Mouse (Mus musculus) thymus, postnatal 25 days (tissue): ENCODE measurements around the gene Slc16a6.
"Not testable (repeated sequence)": the region's sequence is repeated elsewhere in the genome, so short reads cannot be mapped to it uniquely, and the experiment has no call there.

Experiments
- DNase-seq: peaks from one replicate; pipeline ENCODE4 v3.0.0; 2022

The Slc16a6 gene

GRCm38 (mm10) chr11:109473171-109474085 is at the start of gene Slc16a6, which contains the start of gene Arsg:
TSS of gene Slc16a6 (minus strand) at chr11:109473598.
TSS of gene Arsg (plus strand) at chr11:109473374.
- DNase-seq = peak; percentile 93

GRCm38 (mm10) chr11:109520958-109521357 is 47.6 kb upstream of the Slc16a6 start:
- no peak for DNase-seq

GRCm38 (mm10) chr11:109517816-109518215 is 44.4 kb upstream of the Slc16a6 start:
- no peak for DNase-seq

- no peak for DNase-seq
These were observed 43.9 kb upstream of the Slc16a6 start for GRCm38 (mm10) chr11:109517330-109517729.

GRCm38 (mm10) chr11:109514064-109514612 is 40.7 kb upstream of the Slc16a6 start:
- DNase-seq = no peak

- DNase-seq = no peak
These were observed 39.7 kb upstream of the Slc16a6 start for GRCm38 (mm10) chr11:109512995-109513675.

- no peak for DNase-seq
These were observed 33.7 kb upstream of the Slc16a6 start for GRCm38 (mm10) chr11:109507068-109507467.

- DNase-seq = no peak
These were observed 32.4 kb upstream of the Slc16a6 start for GRCm38 (mm10) chr11:109505823-109506222.

GRCm38 (mm10) chr11:109504977-109505376 is 31.6 kb upstream of the Slc16a6 start:
- DNase-seq = no peak

GRCm38 (mm10) chr11:109500206-109500605 is 26.8 kb upstream of the Slc16a6 start:
- DNase-seq = no peak

GRCm38 (mm10) chr11:109497990-109498389 is 24.6 kb upstream of the Slc16a6 start:
- no peak for DNase-seq

- no peak for DNase-seq
These were observed 23.8 kb upstream of the Slc16a6 start for GRCm38 (mm10) chr11:109496996-109497714.

- DNase-seq = no peak
These were observed 23.1 kb upstream of the Slc16a6 start for GRCm38 (mm10) chr11:109496475-109496993.

GRCm38 (mm10) chr11:109495771-109496474 is 22.5 kb upstream of the Slc16a6 start:
- DNase-seq = peak; percentile 63

GRCm38 (mm10) chr11:109494890-109495770 is 21.7 kb upstream of the Slc16a6 start:
- no peak for DNase-seq

- DNase-seq = not testable (repeated sequence)
These were observed 19.6 kb upstream of the Slc16a6 start for GRCm38 (mm10) chr11:109492847-109493464.

GRCm38 (mm10) chr11:109491844-109492243 is 18.4 kb upstream of the Slc16a6 start:
- no peak for DNase-seq

- DNase-seq = no peak
These were observed 16.4 kb upstream of the Slc16a6 start for GRCm38 (mm10) chr11:109489763-109490162.

GRCm38 (mm10) chr11:109487991-109488684 is 14.7 kb upstream of the Slc16a6 start:
- DNase-seq = no peak

GRCm38 (mm10) chr11:109487111-109487510 is 13.7 kb upstream of the Slc16a6 start:
- no peak for DNase-seq
